Mouse (Mus musculus) right cerebral cortex, postnatal 10 days (tissue): ENCODE data around the gene Rbmx2.
A peak's percentile ranks its signal among the peaks of the same experiment; 100 is the strongest.

ENCODE experiments used
- DNase-seq, 2 experiments: peaks; one replicate each; pipeline ENCODE4 v3.0.0; 2021; ENCODE audit warnings: low spot score in 2 of 2

Gene Rbmx2

DNA sequence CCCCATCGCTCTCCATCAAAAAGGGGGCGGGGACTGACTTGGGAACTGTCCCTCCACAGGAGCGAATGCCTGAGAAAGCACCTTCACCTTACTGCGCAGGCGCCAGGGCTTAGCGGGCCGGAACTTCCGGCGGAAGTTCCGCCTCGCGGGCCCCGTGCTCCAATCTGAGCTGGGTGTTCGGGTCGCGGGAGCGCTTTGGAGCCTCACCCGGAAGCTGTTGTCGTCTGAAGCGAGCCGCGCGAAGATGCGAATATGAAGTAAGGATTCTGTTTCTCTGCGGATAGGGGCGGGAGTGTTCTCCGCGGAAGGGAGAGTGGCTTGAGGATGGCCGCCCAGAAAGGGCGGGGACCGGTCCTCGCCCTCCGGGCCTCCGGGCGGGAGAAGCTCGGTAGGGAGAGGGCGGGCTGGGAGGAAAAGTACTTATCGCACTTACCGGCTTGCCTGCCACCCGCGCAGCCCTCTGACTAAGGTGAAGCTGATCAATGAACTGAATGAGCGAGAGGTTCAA is at the start of gene Rbmx2:
Rbmx2 (plus strand) TSS at position 141 of the 508 bp plus-strand sequence.
- peak; percentile 94 to 95 for DNase-seq

DNA sequence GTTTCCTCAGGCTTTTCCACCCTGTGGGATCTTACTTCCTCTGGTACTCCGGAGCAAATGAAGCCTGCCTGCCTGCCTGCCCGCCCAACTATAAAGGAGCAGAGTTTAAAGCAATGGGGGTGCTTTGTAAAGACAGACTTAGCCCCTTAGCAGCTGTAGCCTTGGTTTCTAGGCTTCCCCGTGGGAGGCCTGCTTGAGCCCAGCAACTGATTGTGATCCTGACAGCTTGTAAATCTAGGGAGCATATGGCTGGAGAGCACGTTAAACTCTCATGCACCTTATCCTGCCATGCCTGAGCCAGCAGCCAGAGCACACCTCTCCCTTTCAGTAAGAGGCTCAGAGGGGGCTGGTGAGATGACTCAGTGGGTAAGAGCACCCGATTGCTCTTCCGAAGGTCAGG is 28.0 kb upstream of the Rbmx2 start:
- peak in 1 of 2 experiments; percentile 24 for DNase-seq

DNA sequence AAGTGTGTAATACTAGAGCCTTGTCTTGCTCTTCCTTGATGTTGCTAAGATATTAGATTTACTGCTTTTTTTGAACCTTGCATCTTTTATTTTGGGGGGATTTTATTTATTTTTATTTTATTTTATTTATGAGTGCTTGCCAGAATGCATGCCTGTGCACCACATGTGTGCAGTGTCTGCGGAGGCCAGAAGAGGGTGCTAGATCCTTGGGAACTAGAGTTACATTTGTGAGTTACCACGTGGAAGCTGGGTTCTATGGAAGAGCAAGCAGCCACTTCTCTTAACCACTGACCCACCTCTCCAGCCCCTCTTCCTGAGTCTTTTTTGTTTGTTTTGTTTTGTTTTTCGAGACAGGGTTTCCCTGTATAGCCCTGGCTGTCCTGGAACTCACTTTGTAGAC is 25.2 kb upstream of the Rbmx2 start:
- DNase-seq = no peak

DNA sequence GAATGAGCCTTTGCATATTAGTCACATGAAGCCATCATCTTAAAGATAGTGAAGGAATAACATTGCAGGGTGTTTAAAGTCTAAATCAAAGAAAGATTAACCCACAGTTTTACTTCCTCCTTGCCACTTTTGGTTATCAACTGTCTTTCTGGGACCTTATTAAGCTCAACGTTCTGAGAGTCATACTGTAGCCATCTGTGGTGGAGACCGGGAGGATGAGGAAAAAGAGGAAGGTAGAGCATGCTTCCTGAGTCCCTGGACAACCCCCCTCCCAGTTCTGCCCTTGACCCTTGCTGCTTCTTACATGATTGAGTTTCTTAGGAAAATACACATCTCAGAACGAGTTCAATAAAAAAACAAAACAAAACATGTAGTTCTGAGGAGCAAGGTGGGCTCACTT is 23.1 kb upstream of the Rbmx2 start:
- DNase-seq = no peak

DNA sequence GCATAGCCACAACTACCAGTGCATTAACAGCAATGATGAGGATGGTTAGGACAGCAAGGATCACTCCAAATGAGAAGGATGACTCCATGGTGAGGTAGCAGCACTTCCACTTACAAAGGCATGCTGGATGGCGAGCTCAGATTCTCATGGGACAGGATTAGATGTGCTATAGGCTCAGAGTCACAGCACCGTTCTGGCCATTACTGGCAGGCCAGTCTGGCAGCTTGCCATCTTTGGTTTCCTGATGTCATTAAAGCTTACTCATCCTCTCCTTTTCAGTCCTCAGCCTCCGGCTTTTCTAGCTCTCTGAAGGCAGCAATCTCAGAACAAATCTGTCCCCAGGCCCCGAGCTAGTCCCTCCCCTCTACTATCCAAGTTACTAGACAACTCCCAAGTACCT is 20.6 kb upstream of the Rbmx2 start, which contains the start of gene Gpr119:
Gpr119 (minus strand) TSS at position 308 of the 400 bp plus-strand sequence.
- DNase-seq = no peak

DNA sequence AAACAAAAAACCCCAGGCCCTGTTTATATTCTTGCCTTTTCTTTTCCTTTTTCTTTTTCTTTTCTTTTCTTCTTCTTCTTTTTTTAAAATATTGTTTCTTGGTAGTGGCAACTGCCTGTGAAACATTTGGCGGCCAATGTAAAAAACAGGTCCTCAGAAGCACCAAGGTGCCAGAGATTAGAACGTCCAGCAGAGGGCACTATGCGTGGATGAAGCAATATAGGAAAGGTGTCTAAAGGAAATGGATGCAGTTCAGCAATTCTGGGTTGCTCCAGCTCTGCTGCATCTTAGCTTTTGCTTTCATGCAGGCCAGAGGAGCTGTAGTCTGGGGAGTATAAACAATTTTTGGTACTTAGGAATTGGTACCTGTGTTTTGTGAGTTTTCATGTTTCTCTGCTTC is 11.4 kb upstream of the Rbmx2 start:
- DNase-seq = peak; percentile 32 to 56

DNA sequence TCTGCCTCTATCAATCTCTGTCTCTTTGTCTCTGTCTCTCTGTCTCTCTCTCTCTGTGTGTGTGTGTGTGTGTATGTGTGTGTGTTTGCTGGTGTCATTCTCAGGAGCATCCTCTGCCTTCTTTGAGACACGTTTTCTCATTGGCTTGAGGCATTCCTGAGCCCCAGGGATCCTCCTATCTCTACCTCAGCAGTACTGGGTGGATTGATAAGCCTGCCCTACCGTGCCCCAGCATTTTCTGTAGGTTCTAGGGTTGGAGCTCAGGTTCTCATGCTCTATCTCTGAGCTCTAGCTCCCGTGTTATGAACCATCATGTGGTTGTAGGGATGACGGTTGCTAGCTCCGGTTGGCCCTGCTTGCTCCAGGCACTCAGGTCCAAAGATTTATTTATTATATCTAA is 10.9 kb upstream of the Rbmx2 start:
- DNase-seq = no peak

DNA sequence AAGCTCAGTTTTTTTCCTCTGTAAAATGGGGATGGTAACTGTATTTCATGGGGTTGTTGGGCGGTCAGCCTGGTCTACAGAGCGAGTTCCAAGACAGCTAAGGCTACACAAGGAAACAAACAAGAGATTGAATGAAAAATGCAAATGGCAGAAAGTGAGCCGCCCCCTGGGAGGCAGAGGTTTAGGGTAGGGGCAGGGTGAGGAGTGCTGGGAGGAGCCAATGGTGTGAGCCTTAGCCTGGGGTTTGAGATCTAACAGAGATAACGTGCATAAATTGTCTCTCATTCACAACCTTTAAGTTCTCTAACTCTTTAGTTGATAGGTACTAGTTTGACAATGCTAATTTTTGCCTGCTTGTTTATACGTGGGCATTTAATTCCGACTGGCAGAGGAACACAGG is 344 bp upstream of the Rbmx2 start:
- DNase-seq = no peak

DNA sequence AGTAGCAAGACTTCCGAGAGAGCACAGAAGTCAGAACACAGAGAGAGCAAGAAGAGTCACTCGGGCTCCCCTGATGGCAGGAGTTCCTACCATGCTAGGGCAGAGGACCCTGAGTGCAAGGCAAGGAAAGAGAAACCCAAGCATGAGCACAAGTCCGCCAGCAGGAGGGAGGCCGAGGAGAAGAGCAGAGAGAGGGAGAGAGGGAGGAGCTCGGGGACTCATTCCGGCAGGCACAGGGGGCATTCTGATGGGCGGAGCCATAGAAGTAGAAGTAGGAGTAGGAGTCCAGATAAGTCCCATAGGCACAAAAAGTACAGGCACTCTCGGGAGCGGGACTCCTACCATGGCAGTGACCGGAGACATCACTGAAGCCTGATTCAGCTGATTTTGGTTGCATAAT is 14.9 kb downstream of the Rbmx2 start:
- DNase-seq = no peak

DNA sequence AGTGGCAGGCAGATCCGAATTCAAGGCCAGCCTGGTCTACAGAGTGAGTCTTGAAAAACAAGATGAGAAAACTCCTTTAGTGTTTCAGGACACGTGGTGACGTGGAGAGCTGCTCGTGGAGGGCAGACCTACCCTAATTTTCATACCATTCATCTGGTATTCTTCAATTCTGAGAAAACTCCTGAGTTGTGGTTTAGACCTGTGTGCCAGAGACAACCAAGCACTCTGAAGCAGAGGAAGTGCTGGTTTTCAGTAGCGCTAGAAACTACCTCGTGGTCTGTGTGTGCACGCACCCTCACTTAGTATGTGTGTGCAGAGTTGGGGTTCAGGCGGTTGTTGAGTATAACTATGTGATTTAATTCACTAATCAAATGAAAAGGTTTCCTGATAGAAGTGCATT is 18.0 kb downstream of the Rbmx2 start:
- DNase-seq = no peak

DNA sequence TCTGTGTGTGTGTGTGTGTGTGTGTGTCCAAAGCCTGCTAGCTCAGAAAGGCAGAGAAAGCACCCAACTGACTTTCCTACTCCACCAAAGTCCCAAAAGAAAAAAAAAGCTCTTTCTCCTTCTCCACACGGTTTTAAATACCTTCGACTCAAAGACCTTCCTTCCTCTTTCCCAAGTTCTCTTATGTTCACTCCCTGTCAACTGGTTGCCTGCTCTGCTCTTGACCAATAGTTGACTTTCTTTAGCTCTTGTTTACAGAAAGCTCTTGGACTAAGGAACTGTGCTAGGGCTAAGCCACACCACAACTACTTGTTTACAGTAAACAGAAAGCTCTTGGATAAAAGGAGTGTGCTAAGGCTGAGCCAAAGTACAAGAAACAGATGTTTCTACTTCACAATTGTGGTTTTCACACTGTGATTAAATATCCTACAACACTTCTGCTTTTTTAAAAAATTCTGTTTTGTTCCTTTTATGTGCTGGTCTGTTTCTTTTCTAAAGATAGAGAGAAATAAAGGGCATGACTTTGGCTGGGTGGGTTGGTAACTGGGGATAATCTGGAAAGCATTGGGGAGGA is 60.0 kb downstream of the Rbmx2 start:
- DNase-seq = no peak
